Mouse (Mus musculus): ENCODE data around the gene Tcf7.

Gene Tcf7

DNA sequence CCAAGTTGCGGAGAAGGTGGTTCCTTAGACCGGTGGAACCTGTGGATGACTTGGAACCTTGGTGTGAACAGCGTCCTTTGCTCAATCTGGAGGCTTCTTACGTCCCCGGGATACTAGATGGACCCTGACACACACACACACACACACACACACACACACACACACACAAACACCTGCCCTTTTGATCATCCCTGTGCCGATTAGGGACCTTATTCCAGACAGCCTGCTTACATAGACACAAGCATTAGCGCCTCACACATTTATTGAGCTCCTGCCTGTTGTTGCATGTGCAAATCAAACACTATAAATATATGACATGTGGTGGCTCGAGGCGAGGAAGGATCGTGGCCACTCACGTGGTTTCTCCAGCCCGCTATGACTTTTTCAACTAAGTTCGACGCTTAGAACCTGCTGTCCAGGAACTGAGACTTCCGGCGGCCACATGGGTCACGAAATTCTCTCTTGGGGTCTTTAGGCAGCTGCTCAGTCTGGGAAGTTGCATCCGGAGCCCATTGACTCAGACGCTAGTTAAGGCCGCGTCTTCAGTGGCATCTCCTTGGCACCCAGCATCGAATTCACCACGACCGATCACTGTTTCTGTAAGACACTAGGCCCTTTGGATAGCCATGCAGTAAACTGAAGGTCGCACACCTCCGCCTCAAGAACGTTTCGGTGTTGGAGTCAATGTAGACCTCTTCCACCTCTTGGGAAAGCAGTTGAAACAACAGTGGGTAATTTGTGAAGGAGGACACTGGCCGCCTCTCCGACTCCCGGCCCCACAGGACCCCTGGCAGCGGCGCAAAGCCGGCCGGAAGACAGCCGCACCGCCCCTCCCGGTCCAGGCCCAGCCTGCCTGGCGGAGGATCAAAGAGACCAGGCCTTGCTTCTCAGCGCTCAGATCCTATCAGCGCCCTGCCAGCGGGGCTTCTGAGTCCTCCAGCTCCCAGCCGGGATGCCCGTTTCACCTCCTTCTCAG is 1.1 kb upstream of the Tcf7 start:
- in situ Hi-C loops (cut with MboI; ENCODE audit: low sequenced_read_pairs): no loop called here

- in situ Hi-C loops (cut with MboI; ENCODE audit: low sequenced_read_pairs): no loop called here
Measured at GRCm38 (mm10) chr11:52282420-52282773, 417 bp downstream of the Tcf7 start.

DNA sequence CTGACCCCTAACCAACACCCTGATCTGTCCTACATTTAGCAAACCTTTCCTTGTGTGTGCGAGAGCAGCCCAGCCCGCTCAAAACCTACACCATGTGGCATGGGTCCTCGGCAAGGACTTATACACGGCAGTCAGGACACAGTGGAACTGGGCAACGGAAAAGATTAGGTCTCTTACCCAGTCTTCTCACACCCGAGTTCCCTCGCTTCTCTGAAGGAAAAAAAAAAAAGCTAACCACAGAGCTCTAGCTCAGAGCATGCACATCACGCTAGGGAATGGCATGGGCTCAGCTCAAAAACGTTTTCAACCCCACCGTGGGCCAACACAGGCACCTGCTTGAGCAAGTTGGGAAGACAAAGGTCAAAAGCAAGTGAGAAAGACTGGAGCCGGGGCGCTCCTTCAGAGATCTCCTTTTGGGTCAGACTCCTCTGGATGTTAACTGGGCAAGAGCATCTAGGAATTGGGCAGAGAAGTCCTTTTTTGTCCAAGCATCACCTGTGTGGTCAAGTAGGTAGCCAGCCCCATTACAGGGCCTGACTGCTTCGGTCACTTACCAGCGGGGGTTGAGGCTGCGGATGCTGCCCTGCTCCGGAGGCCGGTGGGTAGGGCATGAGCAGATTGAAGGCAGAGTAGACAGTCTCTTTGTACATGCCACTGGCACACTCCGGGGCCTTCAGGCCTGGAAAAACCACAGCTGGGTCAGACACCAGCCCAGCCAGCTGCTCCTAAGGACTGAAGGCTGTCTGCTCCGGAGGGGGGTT is 1.1 kb downstream of the Tcf7 start:
- in situ Hi-C loops (cut with MboI; ENCODE audit: low sequenced_read_pairs): no loop called here

DNA sequence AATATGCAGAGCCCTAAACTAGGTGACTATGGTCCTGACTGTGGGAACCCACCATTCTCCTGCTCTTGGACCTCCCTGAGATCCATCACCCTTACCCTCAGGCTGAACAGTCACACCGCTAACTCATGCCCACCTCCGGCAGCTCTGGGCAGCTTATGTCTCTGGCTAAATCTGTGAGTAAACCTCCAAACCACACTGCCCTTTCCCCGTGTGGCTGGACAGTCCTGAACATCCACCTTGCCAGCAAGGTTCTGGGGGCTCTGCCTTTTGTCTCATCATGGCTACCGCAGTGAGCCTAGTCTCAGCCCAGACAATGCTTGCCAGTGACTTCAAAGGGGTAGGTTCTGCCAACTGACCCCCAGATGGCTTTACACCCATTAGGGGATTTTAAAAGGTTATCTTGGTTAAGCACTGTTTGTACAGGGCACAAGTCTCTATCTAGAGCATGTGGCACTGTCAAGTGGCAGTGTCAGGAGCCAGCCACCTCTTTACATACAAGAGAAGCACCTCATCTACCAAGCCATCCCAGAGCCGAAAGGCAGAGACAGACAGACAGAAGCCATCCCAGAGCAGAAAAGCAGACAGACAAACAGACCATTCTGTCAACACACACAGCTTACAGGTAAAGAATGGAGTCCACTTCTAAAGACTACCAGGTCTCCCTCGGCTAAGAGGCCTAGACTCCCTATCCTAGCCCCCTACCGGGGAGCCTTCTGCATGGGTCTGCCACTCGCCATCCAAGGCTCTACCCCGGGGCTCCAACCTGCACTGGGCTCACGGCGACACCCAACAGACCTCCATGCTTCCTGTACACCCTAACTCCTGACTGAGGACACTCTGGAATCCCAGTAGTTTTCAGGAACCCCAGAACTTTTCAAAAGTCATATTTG is 2.0 kb downstream of the Tcf7 start:
- in situ Hi-C loops (cut with MboI; ENCODE audit: low sequenced_read_pairs): no loop called here

DNA sequence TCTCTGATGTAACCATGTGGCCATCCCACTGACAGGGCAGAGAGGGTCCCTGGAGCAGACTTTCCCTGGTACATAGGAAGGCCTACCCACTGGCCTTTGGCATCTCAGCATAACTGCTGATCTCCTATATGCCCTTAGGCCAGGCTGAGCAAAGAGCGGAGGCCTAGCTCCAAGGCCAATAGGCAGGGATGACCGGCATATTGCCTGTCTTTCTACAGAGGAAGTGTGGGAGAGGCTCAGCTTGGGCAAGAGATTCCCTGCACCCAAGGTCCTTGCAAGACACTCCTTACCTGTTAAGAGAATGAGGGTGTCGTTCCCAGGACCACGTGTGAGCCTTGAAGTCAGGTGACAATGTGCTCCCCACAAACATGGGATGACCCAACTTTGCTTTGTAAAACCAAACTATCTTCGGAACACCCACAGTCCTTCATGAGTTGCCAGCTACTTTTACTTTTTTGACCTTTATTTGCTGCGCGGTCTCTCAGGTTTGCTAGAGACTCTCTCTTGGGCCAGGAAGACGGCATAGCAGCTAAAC is 3.1 kb downstream of the Tcf7 start:
- in situ Hi-C loops (cut with MboI; ENCODE audit: low sequenced_read_pairs): no loop called here

GRCm38 (mm10) chr11:52278991-52279390 is 3.8 kb downstream of the Tcf7 start:
- in situ Hi-C loops (cut with MboI; ENCODE audit: low sequenced_read_pairs): no loop called here

GRCm38 (mm10) chr11:52278164-52278563 is 4.7 kb downstream of the Tcf7 start:
- in situ Hi-C loops (cut with MboI; ENCODE audit: low sequenced_read_pairs): no loop called here

DNA sequence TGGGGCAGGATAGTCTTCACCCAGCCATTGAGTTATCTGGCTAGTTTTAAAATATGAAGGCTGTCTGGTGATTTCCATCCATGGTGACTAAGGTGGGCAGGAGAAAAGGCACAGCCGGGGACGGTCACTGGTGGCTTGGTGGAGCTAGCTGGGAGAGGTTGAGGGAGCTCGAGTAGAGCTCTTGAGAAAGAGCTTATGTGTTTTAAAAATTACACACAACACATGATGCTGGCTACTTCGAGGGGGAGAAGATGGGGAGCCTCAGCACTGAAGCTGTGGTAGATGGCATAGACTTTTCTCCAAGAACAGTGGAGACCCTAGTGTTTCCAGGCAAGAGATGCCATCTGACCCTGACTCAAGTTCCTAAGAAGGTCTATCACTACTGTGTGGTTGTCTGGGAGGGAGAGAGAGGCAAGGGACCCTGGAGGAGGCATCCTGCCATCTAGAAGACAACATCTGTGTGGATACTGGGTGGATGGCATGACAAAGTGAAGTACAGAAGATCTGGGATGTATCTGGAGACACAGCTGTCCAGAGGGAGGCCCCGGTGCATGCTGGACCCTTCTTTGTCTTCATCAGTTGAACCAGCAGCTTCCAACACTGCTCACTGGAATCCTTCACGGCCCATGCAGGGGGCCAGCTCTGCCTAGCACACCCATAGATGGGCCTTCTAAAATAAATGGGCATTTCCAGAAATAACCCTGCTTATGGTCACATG is 5.2 kb downstream of the Tcf7 start:
- in situ Hi-C loops (cut with MboI; ENCODE audit: low sequenced_read_pairs): no loop called here

DNA sequence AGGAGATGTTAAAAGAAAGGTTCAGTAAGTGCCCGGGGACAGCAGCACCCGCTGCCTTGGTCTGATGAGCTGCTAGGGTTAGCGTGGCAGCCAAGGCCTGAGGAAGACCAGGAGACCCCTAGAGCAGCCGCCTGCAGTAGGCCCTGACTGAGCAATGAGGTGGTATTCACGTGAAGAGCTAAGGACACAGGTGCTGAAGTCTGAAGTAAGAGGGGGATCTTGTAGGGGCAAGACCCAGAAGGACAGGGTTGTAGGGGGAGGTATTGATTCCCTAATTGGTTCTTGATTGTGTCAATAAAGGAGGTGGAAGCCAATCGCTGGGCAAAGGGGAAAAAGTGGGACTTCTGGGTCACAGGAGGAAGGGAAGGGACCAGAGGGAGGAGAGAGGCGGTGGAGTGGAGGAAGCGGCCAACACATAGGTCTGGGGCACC is 5.8 kb downstream of the Tcf7 start:
- in situ Hi-C loops (cut with MboI; ENCODE audit: low sequenced_read_pairs): no loop called here

- in situ Hi-C loops (cut with MboI; ENCODE audit: low sequenced_read_pairs): no loop called here
Measured at GRCm38 (mm10) chr11:52275774-52276555, 6.8 kb downstream of the Tcf7 start.

DNA sequence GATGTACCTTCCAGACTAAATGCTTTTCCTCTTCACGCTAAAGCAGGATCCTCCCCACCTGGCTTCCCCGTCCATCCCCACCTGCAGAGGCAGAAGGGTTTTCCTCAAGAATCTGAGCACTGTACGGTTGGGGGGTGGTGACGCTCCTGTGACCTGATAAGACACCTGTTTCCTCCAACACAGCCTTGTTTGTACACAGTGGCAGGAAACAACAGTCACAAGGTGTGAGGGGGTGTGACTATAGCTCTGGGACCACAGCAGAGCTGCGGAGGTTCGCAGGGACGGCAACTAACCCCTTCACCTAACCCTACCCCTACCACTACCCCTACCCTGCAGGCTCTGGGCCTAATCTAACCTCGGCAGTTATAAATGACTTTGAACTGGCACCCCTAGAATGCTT is 7.4 kb downstream of the Tcf7 start:
- in situ Hi-C loops (cut with MboI; ENCODE audit: low sequenced_read_pairs): no loop called here

GRCm38 (mm10) chr11:52274456-52275112 is 8.2 kb downstream of the Tcf7 start:
- in situ Hi-C loops (cut with MboI; ENCODE audit: low sequenced_read_pairs): no loop called here

- in situ Hi-C loops (cut with MboI; ENCODE audit: low sequenced_read_pairs): no loop called here
Measured at GRCm38 (mm10) chr11:52273942-52274330, 8.9 kb downstream of the Tcf7 start.

DNA sequence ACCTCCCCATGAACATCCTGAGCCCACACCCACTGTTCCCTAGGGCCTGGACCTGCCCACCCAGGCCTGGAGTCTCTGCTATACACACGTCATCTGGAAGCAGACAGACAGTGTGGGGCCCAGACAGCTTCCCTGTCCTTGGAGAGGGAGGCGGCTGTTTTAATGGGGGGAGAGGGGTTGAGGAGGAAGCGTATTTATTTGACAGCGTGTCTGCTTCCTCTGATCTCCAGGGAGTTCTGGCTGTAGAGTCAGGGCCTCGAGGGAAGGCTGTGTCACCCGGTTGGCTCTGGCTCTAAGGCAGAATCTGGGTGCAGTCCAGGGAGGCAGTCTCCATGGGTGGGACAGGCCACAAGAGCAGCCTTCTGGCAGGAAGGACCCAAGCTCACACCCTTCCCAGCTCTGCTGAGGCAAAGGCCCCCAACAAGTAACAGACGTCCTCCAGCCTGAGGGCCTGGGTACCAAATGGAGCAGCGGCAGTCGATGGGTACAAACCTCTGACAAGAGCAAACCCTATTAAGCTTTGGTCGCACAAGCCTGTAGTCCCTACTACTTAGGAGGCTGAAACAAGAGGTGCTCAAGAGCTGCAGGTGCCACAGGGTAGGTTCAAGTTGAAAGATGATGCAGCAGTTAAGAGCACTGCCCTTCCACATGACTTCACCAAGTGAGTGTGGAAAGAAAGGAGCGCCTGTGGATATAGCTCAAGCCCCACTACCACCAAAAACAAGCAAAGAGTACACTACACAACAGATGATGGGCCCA is 9.5 kb downstream of the Tcf7 start:
- in situ Hi-C loops (cut with MboI; ENCODE audit: low sequenced_read_pairs): no loop called here

DNA sequence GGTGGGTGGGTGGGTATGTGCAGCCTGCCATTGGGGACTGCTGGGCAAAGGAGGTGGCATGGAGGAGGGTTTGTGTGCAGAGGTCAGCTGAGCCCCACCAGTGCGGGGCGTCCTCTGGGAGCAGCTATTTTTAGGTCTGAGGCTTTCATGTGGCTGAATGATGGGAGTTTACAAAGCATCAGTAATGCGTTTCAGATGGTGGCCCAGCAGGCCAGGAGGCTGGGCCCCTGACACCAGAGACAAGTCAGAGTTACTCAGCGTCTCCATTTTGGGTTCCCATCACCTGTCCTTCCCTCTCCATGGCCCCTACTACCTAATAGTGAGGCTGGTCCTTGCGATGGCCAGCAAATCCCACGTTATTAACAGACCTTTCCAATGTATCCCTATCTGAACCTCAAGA is 10.2 kb downstream of the Tcf7 start:
- in situ Hi-C loops (cut with MboI; ENCODE audit: low sequenced_read_pairs): no loop called here

GRCm38 (mm10) chr11:52271765-52272495 is 10.9 kb downstream of the Tcf7 start:
- in situ Hi-C loops (cut with MboI; ENCODE audit: low sequenced_read_pairs): no loop called here

DNA sequence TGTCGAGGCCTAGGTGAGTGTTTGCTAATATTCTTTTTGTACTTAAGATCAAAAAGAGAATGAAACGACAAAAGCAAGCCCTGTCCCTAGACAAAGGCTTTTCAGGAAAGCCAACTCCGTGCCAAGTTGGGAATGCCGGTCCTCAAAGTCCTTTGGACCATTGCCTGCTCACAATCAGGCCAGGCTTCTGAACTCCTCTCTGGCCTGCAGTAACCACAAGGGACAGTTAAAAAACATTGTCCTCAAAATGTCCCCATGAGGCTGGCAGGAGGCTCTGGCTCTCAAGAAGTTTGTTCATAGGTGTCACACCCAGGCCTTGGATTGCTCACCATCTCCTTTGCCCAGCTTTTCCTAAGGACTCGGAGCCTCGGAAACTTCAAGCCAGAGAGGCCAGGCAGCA is 13.0 kb downstream of the Tcf7 start:
- in situ Hi-C loops (cut with MboI; ENCODE audit: low sequenced_read_pairs): no loop called here

Data from CH12F3 (cell line).